Mouse (Mus musculus) thymus, postnatal 36 days (tissue): ENCODE measurements around the gene Gpc4.

ENCODE experiments used
- DNase-seq, 2 experiments: peaks; one replicate each; pipeline ENCODE4 v3.0.0; 2022; ENCODE audit warnings: mixed read lengths in 2 of 2

The Gpc4 gene

GRCm38 (mm10) chrX:52144491-52144890, 20.6 kb downstream of the Gpc4 start:
- no peak for DNase-seq

DNA sequence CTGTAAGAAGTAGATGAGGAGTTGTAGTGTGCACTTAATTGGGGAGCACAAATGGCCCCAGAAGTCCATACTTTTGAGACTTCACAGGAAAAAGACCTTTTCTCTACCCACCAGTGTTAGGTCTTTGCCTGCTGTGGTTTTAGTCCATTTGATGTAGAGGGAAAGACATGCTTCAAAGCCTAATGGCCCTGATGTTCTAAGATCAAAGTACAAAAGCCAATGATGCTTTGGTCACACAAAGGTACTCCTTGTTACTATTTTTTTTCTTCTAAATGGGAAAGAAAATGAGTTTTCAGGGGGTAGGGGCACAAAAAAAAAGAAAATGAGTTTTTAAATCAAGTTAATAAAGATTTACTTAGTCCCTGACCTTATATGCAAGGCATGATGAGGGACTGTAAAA, 24.7 kb downstream of the Gpc4 start:
- DNase-seq: no peak

DNA sequence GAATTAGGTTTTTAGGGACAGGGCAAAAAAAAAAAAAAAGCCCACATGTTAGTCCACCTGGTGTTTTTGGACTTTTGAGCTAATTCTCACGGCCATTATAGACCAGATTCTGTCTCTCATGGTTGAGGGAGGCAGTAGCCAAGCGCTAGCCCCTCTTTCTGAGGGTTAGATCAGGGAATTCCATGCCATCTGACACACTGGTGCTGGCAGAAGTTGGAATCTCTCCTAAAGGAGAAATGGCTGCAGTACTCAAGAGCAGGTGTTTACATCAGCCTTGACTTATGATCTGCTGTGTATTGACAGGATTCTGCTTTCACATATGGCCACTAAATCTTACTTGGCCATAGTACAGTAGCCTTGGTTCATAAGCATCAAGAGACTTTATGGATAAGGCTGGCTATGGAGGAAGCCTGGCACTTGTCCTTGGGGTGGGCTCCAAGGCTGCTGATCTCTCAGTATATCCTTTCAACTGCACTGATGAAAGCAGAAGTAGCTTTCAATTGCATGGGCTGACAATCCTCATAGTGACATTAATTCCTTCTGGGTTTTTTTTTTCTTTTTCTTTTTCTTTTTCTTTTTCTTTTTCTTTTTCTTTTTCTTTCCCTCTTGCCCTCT, 26.5 kb downstream of the Gpc4 start:
- no peak for DNase-seq

- no peak for DNase-seq
Observed at GRCm38 (mm10) chrX:52138033-52138432, 27.0 kb downstream of the Gpc4 start.

DNA sequence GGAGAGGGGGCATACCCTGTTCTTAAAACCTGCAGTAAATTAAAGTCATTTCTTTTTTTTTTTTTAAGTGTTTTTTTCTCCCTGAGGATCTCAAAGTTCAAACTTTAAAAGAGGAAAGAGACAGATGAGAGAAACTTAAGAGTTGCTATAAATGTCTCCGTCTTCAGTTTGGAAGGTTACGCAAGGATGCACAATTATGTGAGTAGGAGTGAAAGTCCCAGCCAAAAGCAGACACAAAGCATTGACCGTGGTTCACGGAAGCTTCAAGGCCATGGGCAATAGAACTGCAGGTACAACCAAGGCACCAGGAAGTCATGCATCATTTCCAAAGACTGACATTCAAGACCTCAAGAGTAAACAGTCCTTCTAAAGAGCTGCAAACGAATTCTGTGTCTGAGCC, 28.5 kb downstream of the Gpc4 start:
- DNase-seq: no peak

GRCm38 (mm10) chrX:52129604-52130003, 35.4 kb downstream of the Gpc4 start:
- no peak for DNase-seq

GRCm38 (mm10) chrX:52128794-52129193, 36.3 kb downstream of the Gpc4 start:
- DNase-seq: no peak

DNA sequence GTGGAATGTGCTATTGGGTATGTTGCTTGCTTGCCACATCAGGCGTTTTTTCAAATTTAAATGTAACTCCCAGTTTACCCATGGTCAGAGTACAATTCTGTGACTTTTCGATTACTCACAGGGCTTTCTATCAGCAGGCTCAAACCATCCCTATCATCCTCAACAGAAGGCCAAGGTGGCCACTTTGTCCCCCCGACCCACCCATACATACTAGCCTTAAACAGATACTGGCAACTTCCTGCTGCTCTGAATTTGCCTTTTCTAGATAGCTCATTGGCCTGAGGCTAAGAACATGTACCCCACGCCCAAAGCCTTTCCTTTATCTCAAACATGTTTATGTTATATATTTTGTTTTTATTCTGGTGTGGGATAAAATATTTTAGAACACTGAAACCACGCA, 51.4 kb downstream of the Gpc4 start:
- no peak for DNase-seq

DNA sequence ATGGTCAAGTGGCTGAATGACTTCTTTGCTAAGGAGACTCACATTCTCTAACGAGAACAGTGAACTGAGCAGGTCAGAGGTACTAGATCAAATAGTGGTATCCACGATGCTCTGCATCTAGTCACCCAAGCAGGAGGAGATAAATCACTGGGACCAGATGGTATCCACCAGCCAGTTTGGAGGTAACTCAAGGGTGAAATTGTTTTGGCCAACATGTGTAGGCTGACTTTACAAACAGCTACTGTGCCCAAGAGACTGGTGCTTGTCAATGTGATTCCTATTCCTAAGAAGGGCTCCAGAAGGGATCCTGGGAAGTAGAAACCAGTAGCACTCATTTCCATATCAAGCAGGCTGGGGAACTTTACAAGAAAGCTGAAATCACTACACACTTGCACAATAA, 55.4 kb downstream of the Gpc4 start:
- no peak for DNase-seq

- DNase-seq: no peak
Observed at GRCm38 (mm10) chrX:52108966-52109365, 56.1 kb downstream of the Gpc4 start.

- no peak for DNase-seq
Observed at GRCm38 (mm10) chrX:52103771-52104170, 61.3 kb downstream of the Gpc4 start.

- no peak for DNase-seq
Observed at GRCm38 (mm10) chrX:52101940-52102339, 63.1 kb downstream of the Gpc4 start.

DNA sequence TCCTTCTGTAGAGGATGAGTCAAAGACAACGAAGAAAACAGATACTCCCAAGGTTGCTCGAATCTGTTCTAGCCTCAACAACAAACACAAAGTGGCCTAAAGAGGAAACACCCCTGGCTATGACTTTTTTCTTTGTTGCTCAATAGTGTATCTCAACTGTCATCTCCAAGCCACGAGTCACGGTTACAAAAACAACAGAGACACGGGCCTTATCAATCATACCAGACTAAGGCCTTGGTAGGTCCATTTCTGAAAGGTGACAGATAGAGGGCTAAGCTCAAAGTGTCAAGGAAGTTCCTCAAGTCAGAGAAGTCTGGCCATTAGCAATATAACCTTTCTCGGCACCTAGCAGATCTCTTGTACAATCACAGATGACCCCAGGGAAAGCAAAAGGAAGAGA, 63.6 kb downstream of the Gpc4 start:
- no peak for DNase-seq

- no peak for DNase-seq
Observed at GRCm38 (mm10) chrX:52087726-52088348, 77.2 kb downstream of the Gpc4 start.

DNA sequence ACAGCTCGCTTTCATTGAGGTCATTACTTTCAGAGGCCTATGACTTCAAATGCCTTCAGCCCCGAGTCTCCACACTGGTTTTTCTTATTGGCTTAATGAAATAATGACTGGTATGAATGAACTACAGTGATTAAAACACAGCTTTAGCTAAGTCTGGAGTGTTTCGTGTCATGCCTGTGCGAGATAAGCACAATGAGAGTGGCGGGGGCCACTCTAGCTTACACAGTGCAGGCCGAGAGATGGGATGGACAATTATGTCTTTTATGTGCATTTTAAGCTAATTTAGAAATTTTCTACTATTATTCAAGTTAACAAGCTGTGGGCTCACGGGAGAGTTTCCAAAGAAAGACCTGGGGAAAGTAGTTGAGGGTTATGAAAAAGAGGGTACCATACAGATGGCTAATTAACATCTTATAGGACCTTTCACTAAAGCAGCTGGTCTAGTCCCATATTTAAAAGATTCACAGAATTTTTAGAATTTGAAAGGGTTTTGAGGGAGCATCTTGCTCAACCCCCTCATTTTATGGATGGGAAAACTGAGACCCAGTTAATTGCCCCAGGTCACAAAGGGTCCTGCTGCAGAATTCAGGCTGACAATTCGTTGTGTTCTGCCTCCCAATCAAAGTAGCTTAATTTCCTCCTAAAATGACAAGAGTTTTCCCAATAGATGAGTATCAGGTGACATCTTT, 78.0 kb downstream of the Gpc4 start:
- DNase-seq: no peak

DNA sequence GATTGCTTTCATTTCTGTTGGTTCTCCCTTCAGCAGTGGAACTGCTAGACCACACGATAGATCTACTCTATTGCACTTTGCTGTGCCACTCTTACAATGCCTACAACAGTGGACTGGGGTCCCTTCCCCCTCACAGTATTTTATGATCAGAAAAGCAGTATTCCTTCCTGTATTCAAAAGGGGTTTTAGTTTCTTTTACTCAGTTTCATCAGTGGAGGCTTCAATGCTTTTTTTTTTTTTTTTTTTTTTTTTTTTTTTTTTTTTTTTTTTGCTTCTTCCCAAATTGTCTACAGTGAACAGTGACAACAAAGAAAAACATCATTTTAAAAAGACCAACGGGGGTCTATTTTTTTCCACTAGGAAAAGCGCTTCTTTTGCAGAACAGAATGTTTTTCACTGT, 81.5 kb downstream of the Gpc4 start:
- DNase-seq: no peak

- no peak for DNase-seq
Observed at GRCm38 (mm10) chrX:52072410-52072809, 92.6 kb downstream of the Gpc4 start.

DNA sequence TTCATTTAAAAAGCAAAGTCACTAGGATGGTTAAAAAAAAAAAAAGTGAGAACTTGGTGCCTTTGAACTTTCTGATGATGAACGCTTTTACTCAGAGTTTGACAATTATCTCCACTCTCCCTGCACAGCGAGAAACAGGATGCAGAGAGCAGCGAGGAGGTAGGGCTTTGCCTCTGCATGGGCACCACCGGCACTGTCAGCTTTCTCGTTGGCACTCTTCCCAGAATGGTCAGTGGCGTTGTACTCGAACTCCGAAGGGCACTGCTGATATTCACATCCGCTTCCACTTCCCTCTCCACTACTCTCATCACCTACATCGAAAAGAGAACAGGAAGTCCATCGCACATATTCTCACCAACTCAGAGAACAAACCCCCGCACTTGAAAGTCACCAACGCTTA, 111.6 kb downstream of the Gpc4 start:
- DNase-seq: no peak

GRCm38 (mm10) chrX:52052011-52052410, 113.0 kb downstream of the Gpc4 start:
- DNase-seq: no peak

GRCm38 (mm10) chrX:52050941-52051340, 114.1 kb downstream of the Gpc4 start:
- no peak for DNase-seq

DNA sequence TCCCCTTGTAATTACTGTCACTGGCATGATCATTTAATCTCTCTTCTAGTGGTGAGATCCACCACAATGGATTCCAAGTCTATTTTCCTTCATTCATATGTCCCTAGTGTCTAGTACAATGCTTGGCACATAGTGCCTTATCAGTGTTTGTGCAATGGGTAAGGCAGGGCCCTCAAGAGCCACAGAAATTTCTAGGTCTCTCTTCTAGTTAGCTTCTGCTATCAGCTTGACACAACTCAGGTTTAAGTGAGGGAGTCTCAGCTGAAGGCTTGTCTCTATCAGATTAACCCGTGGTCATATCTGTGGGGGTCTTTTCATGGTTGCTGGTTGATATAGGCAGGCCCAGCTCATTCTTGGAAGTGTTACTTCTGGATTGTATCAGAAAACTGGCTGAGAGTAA, 125.2 kb downstream of the Gpc4 start:
- DNase-seq: no peak

DNA sequence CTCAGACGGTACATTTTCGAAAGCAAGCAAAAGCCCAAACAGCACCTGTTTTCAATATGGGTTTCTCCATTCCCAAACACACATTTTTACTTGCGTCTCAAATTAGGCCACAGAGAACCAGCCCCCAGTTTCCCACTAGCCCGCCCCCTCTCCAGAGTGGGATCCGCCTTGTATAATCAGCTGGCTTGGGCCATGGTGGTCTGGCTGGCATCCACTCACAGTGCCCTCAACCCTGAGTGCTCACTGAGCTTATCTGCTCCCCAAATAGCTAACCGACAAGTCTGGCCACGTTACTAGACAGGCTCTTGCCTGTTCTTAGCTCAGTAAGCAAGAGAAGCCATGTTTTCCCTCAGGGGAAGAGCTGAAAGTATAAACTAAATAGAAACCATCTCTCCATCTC, 134.9 kb downstream of the Gpc4 start:
- DNase-seq: no peak

GRCm38 (mm10) chrX:52017660-52018059, 147.4 kb downstream of the Gpc4 start:
- DNase-seq: no peak
